Mouse (Mus musculus): Measurements from ENCODE around the gene Bptf. TPM values are rescaled to one million over a fixed set of nuclear protein-coding genes. Genes with fewer than 3 reads are reported as not detected.
"Not testable (repeated sequence)": the region's sequence is repeated elsewhere in the genome, so short reads cannot be mapped to it uniquely, and the experiment has no call there.

Gene Bptf
- total RNA-seq, 2 experiments from 2014 or later, result 88.8 to 90.4 TPM

DNA sequence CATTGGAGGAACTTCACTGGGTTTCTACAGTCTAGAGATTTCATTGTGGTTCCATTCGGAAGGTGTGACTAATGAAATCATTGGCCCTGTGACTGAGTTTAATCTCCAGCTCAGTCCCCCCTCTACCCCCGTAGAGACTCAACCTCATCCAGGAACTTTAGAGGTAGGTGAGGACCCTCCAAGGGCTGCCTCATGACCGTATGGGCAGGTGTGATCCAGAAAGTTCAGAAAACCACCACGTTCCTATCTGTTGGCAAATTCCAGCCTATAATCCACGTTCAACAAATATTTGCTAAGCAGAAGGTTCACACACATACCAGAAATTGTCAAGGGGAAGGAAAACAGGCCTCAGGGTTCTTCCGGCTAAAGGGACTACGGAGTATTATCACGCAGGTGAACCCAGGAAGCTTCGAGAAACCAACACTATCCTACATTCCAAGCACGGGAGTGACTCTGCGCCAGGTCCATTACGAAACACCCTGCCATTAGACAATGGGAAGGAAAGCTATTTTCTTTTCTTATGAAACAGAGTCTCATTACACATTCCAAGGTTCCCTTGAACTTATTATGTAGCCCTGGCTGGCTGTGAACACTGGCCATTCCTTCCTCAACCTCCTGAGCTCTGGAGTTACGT is 109.8 kb downstream of the Bptf start:
- intact Hi-C loops (cut with DNase I), result no loop called here
- no peak for DNase-seq

DNA sequence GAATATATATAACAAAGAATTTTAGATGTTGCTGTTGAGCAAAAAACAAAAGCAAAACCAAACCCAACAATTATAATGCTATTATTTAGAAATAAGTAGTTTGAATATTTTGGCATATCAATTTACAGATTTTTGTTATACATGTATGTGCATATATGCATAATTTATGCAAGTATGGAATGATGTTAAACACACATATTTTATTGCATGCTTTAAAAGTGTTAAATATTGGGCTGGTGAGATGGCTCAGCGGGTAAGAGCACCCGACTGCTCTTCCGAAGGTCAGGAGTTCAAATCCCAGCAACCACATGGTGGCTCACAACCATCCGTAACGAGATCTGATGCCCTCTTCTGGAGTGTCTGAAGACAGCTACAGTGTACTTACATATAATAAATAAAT is 112.2 kb downstream of the Bptf start:
- intact Hi-C loops (cut with DNase I); DNase-seq: not testable (repeated sequence)

DNA sequence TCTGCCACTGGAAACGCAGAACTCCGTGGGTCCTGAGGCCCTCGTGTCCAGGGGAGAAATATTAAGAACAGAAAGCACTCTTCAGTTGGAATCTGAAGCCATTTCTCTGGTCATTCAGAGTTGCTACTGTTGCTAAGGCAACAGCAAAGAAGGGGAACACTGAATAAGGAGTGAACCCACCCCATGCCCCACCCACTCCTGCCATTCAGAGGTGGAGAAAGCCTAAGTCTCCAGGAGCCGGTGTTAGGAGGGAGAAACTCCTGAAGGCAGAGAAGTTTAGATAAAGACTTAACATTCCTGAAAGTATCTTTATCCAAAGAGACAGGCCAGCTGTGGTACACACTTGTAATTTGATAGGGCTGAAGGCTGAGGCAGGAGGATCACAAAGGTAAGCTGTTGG is 112.6 kb downstream of the Bptf start:
- intact Hi-C loops (cut with DNase I), result no loop called here
- DNase-seq, result no peak

DNA sequence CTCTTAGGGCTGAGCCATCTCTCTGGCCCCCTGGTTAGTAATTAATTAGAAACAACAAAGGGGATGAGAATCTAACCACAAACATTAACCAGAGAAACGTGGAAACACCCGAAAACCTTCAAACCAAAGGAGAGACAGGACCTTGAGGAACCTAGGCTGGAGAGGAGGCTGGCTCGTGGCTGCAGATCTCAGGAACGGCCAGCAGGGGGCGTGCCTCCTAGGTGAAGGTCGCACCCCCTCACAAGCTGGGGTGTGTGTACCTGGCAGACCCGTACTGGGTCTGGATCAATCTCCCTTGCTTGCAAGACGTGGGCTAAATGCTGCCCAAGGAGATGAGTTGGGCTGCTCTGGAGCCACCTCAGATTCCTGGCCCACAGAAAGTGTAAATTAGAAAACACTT is 113.3 kb downstream of the Bptf start:
- intact Hi-C loops (cut with DNase I), result no loop called here

DNA sequence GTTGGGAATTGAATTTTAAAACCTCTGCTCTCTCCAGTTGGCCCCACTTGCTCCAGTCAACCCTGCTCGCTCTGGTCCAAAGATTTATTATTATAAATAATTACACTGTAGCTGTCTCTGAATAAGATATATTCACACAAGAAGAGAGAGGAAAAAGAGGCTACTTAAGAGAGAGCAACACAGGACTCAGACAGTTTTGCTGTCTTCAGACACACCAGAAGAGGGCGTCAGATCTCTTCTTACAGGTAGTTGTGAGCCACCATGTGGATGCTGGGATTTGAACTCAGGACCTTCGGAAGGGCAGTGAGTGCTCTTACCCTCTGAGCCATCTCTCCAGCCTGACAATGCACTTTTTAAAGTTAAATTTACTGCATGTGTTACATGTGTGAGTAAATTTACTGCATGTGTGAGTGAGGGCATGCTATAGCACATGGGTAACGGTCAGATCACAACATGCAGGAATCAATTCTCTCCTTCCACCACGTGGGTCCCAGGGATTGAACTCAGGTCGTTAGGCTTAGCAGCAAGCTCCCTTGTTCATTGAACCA is 114.5 kb downstream of the Bptf start:
- intact Hi-C loops (cut with DNase I), result no loop called here
- DNase-seq, result no peak

More for the DNA sequence above, 113.3 kb downstream of the Bptf start:
- no peak for DNase-seq

DNA sequence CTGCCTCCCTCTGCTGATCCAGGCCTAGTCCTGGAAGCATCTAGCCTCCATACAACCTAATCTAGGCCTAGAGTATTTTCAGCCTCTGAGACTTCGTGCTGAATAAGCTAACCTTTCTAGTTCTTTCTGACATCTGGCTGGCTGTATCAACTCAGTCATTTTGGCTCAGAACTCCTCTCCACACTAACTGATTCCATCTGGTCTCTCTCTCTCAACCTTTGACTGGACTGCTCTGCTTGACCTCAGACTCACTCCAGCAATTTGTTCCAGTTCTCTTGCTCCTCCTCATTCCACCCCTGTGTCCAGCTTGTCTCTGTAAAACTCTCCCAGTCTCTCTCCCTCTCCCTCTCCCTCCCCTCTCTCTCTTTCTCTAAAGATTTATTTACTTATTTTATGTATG is 115.0 kb downstream of the Bptf start:
- DNase-seq, result no peak
- intact Hi-C loops (cut with DNase I), result no loop called here

DNA sequence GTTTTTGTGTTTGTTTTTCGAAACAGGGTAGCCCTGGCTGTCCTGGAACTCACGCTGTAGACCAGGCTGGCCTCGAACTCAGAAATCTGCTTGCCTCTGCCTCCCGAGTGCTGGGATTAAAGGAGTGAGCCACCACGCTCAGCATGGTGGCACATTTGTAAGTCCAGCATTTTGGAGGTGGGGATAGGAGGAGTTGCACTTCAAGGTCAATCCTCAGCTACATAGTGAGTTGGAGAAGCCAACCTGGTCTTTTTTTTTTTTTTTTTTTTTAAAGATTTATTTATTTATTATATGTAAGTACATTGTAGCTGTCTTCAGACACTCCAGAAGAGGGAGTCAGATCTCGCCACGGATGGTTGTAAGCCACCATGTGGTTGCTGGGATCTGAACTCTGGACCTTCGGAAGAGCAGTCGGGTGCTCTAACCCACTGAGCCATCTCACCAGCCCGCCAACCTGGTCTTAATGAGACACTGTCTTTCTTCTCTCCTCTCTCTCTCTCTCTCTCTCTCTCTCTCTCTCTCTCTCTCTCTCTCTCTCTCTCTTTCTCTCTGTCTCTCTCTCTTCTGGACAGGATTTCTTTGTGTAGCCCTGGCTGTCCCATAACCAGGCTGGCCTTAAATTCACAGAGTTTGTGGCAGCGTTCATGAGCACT is 116.3 kb downstream of the Bptf start:
- intact Hi-C loops (cut with DNase I), result not testable (repeated sequence)

DNA sequence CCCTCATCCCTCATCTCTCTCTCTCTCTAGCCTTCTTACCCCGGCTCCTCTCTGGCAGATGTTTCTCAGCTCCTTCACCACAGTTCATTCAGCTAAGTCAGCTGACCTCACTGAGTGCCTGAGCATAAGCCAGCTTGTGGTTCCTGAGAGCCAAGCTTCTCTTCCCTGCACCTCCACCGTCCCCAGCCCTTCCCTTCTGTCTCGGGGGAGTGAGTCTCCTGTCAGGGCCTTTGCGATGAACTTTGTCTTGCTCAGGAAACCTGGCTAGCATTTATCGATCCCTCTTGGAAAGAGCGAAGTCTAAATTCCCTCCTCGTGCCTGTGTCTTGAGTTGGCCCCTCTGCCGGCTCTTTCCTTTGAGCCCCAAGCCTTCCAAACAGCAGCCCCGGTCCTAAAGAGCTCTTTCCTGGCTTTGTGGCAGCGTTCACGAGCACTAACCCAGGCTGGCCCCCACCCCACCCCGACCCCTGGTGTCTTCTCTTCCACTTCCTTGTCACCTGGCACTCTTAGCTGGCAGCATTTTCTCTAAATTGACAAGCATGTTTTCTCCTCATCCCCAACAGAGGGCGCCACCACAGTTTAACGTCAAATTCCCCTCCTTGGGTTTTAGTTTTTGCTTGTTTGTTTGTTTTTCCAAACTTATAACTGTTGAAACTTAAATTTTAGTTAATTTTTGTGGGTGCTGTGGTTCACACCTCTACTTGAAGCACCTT is 117.2 kb downstream of the Bptf start:
- intact Hi-C loops (cut with DNase I), result no loop called here
- no peak for DNase-seq

More for the DNA sequence above, 116.3 kb downstream of the Bptf start:
- DNase-seq, result not testable (repeated sequence)

DNA sequence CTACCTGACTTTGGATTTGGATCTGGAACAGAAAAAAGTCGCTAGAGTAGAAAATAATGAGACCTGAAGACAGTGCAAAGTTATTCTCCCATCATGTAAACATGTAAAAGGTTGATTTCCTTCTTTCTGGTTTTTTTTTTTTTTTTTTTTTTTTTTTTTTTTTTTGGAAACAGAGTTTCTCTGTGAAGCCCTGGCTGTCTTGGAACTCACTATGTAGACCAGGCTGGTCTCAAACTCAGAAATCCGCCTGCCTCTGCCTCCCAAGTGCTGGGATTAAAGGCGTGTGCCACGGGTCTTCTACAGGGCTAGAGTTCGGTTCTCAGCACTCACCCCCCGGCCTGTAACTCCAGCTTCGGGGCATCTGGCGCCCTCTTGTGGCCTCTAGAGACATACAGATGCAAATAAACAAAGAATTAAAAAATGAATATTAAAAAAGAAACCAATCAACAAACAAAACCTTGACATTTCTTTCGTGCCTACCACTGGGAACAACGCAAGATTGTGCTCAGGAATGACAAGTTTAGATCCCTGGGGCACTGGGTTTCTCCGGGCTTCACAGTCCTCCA is 117.8 kb downstream of the Bptf start:
- intact Hi-C loops (cut with DNase I), result no loop called here
- no peak for DNase-seq

DNA sequence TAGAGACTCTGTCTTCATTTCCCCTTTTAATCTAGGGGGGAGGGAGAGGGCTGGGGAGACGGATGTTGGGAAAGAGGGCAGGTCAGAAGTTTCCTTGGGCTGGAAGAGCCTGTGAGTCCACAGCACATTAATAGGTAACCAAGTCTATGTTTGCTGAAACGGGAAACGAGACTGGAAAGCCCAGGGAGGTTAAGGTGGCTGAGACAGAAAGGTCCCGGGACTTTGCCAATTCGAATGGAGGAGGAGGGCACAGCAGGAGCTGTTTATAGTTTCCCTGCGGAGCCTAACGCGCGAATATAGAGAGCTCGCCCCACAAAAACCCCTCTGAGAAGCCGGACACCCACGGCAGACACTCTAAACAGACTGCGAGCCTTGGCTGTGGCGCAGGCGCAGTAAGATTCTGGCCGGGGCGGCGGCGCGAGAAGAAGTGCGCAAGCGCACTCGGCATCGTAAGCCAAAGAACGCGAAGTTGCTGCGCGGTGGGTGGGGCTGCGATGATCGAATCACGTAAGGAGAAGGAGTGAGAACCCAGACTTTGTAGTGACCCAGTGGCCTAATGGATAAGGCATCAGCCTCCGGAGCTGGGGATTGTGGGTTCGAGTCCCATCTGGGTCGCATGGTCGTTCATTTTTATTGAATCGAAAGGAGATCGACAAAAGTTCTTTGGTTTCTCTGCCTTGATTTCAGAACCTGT is 119.5 kb downstream of the Bptf start:
- DNase-seq, result peak; percentile 98
- intact Hi-C loops (cut with DNase I), result no loop called here

DNA sequence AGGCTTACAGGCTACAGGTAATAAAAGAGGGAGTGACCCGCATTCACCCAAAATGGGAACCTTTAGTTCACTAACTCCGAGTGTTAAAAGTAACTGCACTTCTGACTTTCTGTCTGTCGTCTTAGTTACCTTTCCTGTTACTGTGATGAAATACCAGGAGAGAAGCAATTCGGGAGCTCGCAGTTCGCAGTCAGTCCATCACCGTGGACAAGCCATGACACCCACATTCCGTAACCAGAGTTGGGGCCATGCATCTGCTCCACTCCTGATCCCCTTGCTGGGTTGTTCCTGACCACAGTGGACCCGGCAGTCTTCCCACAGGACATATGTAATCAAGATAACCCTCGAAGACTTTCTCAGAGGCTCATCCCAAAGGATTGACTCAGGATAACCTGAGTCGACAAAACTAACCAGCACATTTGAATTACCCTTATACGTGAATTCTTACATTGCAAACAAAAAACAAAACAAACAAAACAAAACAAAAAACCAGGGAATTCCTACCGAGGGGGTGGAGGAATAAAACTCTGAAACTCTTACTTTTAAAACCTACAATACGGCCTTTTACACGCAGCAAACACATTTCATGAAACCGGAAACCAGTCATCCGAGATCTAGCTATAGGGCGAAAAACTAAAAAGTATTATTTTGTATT is 120.1 kb downstream of the Bptf start:
- intact Hi-C loops (cut with DNase I), result no loop called here
- DNase-seq, result no peak

DNA sequence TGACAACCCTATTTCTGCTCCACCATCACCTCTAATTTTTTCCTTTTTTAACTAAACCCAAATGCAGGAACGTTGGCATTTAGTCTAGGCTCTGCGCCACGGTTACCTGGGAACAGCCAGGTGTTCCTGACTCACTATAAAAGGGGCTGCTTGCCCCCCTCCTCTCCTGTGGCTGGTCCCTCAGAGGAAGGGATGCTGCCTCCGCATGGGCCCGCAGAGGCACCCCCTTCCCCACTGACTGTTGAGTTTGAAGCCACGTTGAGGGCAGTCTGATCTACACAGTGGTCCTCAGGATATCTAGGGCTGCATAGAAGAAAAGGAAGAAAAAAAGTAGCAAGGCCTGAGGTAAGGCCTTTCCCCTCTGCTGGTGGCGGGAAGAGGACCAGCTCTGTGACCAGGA is 120.8 kb downstream of the Bptf start:
- intact Hi-C loops (cut with DNase I), result no loop called here
- DNase-seq, result no peak

DNA sequence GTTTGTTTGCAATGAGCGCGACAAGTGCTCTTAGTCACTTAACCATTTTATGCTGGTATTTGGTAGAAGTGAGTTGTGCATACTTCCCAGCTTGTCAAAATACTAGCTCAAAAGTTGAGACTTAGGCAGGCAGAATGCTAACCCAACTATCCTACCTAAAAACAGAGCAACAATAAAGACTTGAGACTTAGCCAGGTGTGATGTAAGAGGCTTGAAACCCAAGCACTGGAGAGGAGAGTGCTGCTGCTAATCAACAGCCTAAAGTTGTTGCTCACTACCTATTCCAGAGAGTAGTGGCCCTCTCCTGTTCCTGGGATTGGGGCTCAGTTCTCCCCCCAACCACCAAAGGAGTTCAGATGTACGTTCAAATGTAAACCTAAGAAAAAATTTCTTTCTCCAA is 121.5 kb downstream of the Bptf start:
- intact Hi-C loops (cut with DNase I), result no loop called here

DNA sequence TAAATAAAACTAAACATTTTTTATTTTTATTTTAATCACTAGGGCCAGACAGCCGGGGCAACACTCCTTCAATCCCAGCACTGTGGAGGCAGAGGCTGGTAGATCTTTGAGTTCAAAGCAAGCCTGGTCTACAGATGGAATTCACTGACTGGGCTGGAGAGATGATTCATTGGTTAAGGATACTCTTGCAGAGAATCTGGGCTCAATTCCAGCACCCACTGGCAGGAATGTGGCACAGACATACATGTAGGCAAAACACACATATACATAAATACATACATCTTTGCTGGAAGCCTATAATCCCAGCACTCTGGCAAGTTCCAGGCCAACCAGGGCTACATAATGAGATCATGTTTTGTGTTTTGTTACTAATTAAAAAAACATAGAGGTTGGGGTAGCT is 126.4 kb downstream of the Bptf start:
- intact Hi-C loops (cut with DNase I), result no loop called here
- DNase-seq, result peak; percentile 47

More for the DNA sequence above, 121.5 kb downstream of the Bptf start:
- no peak for DNase-seq

DNA sequence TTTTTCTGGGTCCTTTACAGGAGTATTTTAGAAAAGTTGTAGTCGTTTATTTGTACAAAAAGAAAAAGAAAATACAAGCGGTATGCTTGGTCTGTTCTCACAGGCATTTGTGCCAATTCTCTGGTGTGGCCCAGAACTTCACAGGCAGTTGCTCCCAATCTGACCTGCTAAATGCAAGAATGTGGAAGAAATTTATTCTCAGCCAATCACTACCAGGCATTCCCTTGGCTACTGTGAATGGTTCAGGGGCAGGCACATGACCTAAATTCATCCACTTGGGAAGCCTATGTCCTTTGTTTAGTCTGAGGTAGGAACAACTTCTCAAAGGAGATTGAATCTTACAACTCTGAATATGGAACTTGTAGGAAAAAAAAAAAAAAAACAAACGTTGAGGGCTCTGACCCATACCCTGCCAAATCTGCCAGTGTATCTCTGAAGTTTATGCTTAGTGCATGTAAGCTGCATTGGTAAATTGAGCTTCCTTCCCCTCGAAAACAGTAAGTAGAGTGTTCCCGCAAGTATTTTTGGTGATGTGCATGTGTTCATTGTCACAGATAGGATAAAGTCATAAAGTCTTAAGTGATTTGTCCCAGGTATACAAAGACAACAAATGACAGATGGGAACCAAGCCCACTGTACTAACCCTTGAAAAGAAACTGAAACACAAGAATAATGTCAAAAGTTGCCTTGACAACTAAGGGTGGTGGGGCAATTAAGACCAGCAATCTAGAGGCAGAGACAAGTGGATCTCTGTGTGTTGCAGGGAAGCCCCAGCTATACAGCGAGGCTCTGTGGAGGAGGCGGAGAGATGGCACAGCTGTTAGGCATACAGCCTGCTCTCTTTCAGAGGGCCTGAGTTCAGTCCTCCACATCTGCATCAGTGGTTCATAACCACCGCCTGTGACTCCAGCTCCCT is 129.9 kb downstream of the Bptf start:
- no peak for DNase-seq
- intact Hi-C loops (cut with DNase I), result no loop called here

DNA sequence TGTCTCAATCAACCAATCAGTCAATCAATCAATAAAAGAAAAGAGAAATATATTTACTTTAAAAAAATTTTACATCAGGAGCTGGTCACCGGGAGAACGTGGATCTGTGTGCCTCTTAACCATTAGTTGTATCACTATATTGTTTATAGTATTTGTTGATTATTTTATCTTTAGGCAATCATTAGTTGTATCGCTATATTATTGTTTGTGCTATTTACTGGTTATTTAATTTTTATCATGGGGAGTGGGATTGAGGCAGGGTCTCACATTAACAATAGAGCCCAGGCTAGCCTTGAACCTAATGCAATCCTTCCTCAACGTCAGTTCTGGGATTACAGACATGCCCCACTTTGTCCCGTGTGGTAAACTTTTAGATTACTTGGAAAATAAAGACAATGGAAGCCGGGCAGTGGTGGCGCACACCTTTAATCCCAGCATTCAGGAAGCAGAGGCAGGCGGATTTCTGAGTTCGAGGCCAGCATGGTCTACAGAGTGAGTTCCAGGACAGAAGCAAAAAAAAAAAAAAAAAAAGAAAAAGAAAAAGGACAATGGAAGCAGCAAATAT is 131.9 kb downstream of the Bptf start:
- DNase-seq, result no peak
- intact Hi-C loops (cut with DNase I), result no loop called here

DNA sequence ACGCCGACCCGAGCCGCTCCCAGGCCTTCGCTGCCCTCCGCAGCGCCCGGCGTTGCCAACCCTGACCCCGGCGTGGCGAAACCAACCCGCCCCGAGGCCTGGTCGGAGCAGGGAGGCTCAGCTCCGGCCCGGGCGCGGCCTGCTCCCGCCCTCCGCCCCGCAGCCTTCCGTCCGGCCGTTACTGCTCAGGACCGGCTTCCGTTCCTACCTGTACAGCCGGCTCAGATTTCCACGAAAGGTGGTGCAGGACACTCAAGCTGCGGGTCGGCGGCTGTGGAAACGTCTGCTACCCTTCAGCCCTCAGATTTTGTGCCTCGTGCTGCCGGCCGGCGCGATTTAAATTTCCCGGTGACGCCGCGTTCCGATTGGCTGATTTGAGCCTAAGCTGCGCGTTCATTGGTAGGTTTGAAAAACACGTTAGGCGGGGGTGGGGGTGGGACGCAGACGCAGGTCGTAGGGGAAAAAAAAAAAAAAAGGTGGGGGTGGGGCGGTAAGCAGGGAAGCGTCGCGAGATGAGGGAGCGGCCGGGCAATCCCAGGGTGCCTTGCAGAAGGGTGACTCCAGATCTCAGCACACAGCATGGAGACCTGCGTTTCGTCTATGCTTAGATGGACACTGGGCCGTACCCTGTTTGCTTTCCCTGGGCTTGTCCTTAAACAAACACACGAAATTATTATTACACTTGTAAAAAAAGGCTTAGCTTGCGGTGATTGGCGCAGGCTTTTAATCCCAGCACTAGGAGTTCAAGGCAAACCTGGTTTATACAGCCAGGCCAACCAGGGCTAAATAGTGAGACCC is 132.6 kb downstream of the Bptf start, which contains the start of gene Kpna2:
Gene Kpna2 (minus strand): TSS at position 391 of the 798 bp plus-strand sequence.
- intact Hi-C loops (cut with DNase I), result no loop called here
- DNase-seq, result peak; percentile 92

DNA sequence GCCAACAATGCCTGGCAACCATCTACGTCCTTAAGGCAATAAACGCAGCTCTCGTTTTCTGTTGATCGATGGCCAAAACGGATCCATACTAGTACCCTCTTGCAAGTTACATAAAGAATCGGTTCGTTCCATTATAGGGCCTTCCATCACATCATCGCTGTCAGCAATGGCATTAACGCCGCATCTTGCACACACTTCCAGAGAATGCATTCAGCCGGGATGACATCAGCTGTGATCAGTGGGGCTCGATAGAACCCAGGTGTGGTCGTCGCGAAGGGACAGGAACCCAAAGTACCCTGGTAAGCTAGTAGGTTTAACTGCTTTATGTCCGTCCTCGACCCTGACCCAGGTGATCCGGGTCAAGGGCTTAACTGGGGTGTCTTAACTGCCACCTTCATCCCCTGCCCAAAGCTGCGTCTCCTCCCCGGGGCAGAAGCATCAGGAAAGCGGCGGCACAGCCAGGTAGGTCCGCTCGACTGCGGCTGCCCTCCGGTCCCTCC is 133.2 kb downstream of the Bptf start:
- intact Hi-C loops (cut with DNase I), result no loop called here
- DNase-seq, result no peak

Data from left cerebral cortex, postnatal 4 days (tissue).